Mouse (Mus musculus) activated CD4-positive, CD25-positive, alpha-beta regulatory T cell, adult 4 months (primary cell): ENCODE measurements around the gene Grap. TPM values are rescaled to one million over a fixed set of nuclear protein-coding genes. Genes with fewer than 3 reads are reported as not detected.

Experiments used
- ATAC-seq: one replicate; pipeline ENCODE4 v1.8.0; 2017
- polyA plus RNA-seq, 2 experiments: library from polyadenylated mRNA; unstranded; fragments of 100-300 nt; shearing (Covaris generic); gene quantifications; one replicate each; pipeline ENCODE4 v1.2.1; 2017

The Grap gene
- polyA plus RNA-seq, 2 experiments from 2014 or later, result 171 to 177 TPM

GRCm38 (mm10) chr11:61686141-61686540, 33.1 kb downstream of the Grap start:
- ATAC-seq, result no peak

- ATAC-seq, result no peak
Measured at GRCm38 (mm10) chr11:61686906-61687453, 33.9 kb downstream of the Grap start.

- no peak for ATAC-seq
Measured at GRCm38 (mm10) chr11:61687595-61687994, 34.5 kb downstream of the Grap start.

DNA sequence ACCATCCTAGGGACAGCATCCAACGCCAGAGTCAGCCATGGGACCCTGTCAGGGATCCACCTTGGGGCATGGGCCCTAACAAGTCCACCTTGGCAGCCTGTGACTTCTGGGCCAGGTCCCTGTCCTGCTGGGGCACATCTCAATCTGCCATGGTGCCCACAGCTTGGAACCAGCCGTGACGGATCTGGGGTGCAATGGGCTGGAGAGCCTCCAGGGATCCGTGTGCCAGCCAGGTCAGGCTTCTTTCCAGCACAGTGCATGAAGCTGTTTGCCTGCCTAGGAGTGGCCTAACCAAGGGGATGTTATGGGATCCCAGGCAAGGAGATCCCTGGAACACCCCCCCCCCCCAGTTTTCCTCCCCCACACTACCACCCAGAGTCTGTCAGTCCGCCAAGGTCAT, 39.9 kb downstream of the Grap start:
- no peak for ATAC-seq

DNA sequence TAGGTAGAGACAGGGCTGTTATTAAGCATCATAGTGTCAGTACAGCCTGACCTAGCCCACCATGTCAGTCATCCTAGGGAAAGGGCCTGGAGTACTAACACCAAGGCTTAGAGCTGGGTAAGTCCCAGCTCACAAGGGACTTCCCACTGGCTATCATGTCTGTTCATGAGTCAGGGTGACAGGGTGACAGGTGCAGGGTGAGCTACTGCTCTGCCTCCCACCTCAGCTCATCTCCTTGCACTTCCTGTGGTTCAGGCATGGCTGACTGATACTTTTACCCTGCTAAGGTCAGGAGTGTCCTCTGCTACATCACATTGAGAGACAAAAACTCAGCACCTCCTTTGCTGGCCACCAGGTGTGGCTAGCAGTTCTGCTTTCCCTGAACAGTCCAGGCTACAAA, 45.8 kb downstream of the Grap start:
- ATAC-seq, result peak; percentile 69

DNA sequence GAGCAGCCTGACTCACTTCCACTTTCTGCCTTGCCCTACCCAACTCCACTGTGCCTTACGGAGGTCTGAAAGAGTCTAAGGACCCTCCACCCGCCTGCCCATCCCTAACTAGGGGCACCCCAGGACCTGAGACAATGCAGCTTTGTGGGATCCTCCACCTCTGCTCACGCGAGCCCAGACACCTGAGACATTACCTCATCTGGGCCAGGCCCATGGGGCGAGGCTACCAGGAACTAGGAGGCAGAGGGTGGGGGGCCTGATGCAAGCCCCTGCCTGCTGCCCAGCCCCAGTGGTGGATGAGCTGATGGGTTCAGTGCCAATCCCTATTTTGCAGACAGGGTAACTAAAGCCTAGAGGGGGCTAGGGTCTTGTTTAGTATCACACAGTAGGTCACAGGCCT, 46.4 kb downstream of the Grap start:
- no peak for ATAC-seq

DNA sequence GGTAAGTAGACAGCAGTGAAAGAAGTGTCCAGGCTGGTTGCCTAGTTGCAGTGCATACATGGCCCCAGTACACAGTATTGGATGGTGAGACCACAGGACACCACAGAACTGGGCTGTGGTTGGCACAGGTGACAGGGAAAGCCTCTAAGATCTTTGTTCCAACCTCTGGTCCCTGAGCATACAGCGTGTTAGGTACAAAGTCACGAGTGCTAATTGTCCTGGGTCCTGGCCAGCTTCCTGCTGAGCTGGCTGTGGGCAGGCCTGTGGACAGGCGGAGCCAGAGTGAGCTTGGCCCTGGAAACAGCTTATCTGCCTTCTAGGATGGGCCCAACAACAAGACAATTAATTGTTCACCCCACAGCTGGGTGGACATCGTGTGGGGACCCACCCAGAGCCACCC, 46.9 kb downstream of the Grap start:
- ATAC-seq, result no peak

GRCm38 (mm10) chr11:61701696-61702095, 48.6 kb downstream of the Grap start:
- no peak for ATAC-seq

- no peak for ATAC-seq
Measured at GRCm38 (mm10) chr11:61702494-61702893, 49.4 kb downstream of the Grap start.

- ATAC-seq, result no peak
Measured at GRCm38 (mm10) chr11:61705581-61705980, 52.5 kb downstream of the Grap start.

DNA sequence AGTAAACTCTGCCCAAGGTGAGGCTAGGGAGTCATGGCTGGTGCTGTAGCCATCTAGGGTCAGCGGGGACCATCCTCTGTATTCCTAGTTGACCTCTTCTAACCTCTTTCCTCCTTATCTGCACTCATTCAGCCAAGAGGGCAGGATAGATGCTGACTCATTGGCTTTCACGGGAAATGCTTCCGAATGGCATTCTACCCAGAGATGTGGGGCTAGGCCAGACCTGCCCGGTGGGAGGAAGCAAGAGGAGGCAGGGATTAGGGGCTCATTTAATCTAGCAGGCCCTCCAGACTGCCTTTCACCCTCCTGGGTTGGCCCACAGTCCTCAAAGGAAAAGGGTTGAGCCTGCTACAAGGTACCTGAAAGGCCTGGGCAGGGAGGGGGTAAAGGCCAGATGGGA, 53.2 kb downstream of the Grap start:
- ATAC-seq, result no peak

DNA sequence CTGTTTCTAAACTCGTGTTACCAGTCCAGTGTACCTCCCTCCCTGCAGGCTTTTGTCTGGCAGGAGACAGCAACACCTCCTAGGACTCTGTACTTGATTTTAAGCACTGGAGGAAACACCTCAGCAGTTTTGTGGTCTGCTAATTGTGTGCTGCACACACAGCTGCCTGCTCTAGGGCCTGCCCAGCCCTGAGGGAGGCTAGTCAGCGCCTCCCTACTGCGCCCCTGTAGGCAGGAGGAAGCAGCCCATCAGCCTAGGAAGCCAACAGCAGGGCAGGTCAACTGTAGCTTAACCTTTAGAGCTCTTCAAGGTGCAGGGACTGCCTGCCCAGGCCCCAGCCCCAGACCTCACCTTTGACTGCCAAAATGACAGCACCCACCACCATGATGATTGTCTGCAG, 55.9 kb downstream of the Grap start:
- no peak for ATAC-seq

DNA sequence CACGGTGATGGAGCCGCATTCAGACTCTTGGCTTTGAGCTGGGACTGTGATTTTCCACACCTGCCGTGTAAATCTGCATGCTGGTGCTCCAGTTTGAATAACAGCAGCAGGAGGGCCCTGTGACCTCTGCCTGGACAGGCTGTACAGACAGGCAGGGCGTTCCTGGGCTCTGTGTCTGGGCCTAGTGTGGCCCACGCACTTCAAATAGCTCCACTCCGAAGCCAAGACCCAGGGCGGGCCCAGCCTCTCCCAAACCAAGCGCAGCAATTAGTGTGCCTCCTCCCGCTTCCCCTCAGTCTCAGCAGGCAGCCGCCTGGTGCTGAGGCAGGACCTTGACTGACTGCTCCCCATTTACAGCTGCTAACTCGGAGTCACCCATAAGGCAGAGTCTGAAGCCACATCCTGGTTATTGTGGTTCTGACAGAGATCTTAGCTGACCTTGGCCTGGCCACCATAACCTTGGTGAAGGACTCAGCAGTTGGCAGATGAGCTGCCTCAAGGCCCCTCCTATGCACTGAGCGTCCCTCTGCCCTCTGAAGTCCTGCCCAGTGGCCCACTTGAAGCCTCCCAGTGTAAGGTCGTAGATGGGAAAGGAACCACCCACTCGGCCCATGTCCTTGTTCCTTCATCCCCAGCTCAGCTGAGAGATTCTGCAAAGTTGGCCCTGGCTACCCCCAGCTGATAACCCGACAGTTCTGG, 60.2 kb downstream of the Grap start:
- ATAC-seq, result no peak

DNA sequence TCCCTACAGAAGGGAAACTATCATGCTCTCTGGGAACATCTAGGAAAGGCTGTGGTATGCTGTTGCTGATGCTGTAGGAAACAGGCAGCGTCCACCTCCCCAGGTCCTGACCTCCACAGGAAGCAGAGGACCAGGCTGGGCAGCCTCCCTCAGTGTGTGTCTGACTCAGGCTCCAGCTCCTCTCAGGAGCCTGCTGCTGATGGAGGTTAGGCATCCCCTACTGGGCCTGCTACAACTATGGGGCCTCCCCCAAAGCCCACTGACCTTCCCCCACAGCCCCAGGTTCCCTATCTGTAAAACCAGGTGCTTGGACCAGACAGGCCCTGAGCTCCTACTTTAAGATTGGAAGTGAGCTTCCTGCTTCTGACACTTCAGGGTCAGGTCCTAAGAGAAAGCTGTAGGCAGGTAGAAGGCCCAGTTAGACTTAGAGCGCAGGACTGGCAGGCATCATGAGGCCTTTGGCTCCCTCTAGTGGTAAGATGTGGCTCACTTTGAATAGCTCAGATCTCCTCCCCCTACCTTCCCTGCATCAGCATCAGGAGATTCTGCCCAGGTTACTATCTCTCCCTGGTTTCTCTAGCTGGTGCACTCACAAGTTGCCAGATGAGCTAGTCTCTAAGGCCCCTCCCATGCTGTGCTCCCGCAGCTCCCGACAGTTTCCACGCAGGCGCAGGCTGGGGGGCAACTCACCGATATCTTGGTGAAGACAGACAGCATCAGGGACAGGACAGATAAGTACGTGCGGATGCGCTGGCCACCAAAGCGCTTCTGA, 61.5 kb downstream of the Grap start:
- ATAC-seq, result peak; percentile 76

DNA sequence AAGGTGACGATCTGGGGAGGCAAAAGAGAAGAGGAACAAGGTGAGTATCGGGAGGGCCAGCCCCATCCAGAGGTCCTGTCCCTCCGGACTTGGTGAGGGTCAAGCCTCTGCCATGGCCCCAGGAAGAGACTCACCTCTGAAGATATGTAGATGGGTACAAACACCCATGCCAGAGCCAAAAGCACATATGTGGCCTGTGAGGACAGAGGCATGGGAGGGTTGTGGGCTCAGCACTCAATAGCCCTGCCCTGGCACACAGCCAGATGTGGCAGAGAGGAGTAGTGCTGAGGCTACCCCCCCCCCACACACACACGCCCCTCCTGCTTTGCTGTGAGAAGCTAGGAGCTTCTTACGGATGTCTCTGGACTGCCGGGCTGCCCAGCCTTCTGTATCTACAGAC, 62.1 kb downstream of the Grap start:
- no peak for ATAC-seq

DNA sequence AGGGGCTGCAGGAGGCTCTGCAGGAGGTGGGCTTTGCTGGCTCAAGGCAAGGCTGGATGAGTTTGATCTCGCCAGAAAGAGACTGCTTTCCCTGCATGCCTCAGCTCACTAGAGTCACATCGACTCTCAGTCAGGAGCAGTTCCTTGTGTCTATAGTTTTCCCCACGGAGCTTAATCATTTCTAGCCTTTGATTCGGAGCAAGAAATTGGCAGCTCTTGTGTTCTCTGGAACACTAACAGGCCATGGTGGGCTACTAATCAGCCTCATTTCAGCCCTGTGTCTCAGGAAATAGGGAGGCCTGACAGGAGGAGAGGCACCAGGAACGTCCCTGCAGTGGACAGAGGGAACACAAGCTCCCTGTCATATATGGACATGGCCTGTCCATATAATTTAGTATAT, 64.9 kb downstream of the Grap start:
- no peak for ATAC-seq

DNA sequence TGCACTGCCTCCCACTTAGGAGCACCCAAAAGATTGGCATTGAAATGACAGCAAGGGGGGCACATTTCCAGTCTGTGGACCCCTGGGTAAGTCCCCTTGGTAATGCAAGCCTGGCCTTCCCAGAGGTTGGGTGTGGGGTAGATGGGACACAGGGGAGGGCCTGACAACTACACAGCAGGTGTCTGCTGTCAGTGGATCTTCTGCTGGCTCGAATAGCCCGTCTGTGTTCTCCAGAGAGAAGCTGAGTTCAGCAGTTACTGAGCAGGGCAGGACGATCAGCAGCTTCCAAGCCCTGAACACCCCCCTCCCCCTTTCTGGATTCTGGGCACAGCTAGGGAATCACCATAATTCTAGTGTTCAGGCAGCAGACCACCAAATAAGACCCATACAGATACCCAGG, 66.3 kb downstream of the Grap start:
- ATAC-seq, result no peak

- ATAC-seq, result no peak
Measured at GRCm38 (mm10) chr11:61719826-61720225, 66.8 kb downstream of the Grap start.

DNA sequence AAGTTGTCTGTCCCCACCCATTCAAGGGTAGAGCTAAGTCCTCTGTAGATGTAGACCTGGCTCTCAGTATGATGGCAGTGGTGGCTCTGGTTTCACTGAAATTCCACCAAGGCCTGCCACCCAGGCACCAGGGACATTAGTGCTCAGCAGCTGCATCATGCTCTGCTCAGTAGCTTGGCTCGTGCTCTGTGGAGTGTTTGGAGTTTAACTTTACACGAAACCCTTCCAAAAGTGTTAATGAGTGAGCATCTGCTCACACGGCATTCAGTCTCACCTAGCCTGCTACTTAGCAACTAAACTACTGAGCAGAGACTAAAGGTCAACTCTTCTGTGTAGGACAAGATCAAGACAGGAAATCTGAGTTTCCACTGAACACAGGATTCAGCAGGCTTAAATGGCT, 67.6 kb downstream of the Grap start, which contains the start of gene Slc5a10:
Gene Slc5a10 (minus strand): TSS at position 191 of the 400 bp plus-strand sequence.
- no peak for ATAC-seq

DNA sequence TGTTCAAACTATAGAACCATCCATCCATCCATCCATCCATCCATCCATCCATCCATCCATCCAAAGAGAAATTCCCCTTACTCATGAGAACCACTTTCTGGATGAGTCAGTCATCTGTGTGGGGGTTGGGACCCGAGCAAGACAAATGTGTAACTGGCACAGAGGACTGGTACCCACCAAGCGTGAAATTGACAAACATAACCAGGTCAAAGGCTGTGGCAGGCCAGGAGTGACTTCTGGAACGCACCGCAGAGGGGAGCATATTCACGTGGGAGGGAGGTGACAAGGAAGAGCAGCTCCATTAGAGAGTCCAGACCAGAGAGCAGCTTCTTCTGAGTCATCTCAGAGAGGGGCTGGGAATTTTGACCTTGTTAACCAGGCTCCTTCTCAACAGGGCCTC, 69.0 kb downstream of the Grap start:
- ATAC-seq, result no peak
